Mouse (Mus musculus) ES-Bruce4 (cell line): Measurements from ENCODE around the gene Gja5. TPM values are rescaled to one million over a fixed set of nuclear protein-coding genes. Genes with fewer than 3 reads are reported as not detected.

Source experiments
- H3K27ac ChIP-seq: 2 replicates; pipeline ENCODE4 v1.5.1; 2012; ENCODE audit warnings: low read length, inconsistent platforms; ENCODE audit not compliant: insufficient read depth
- H3K27me3 ChIP-seq: 2 replicates; pipeline ENCODE4 v1.6.1; 2012; ENCODE audit warnings: mild to moderate bottlenecking, low read length, inconsistent platforms; ENCODE audit not compliant: control insufficient read depth, poor library complexity, insufficient read depth, severe bottlenecking
- H3K36me3 ChIP-seq: 2 replicates; pipeline ENCODE4 v1.6.1; 2012; ENCODE audit warnings: inconsistent platforms, mild to moderate bottlenecking, low read length, moderate library complexity; ENCODE audit not compliant: control insufficient read depth, poor library complexity, insufficient read depth, severe bottlenecking
- H3K4me1 ChIP-seq: one replicate; pipeline ENCODE4 v1.8.1; 2011; ENCODE audit warnings: low read length; ENCODE audit not compliant: control insufficient read depth, insufficient read depth
- H3K4me3 ChIP-seq: 2 replicates; pipeline ENCODE4 v1.5.1; 2011; ENCODE audit warnings: low read depth, mild to moderate bottlenecking, low read length
- H3K9ac ChIP-seq: 2 replicates; pipeline ENCODE4 v1.6.1; 2012; ENCODE audit warnings: low read depth, mild to moderate bottlenecking, inconsistent platforms; ENCODE audit not compliant: poor library complexity, severe bottlenecking
- H3K9me3 ChIP-seq: replicated peaks from 2 replicates; pipeline ENCODE4 v1.6.1; 2012; ENCODE audit warnings: mild to moderate bottlenecking, low read length, inconsistent platforms; ENCODE audit not compliant: control insufficient read depth, poor library complexity, insufficient read depth, severe bottlenecking
- CTCF ChIP-seq: IDR thresholded peaks from one replicate; pipeline ENCODE4 v1.8.1; 2011; ENCODE audit warnings: low read depth, low read length
- EP300 ChIP-seq: IDR thresholded peaks from 2 replicates; pipeline ENCODE4 v1.6.1; 2011; ENCODE audit warnings: low read depth, low read length; ENCODE audit not compliant: insufficient read depth
- POLR2A ChIP-seq: IDR thresholded peaks from one replicate; pipeline ENCODE4 v1.8.1; 2011; ENCODE audit warnings: low read length; ENCODE audit not compliant: insufficient read depth
- polyA plus RNA-seq: library from polyadenylated mRNA; stranded (reverse); fragments of >200 nt; gene quantifications from 2 replicates; pipeline ENCODE4 v1.2.4, GENCODE M21; 2011; ENCODE audit warnings: low read depth; ENCODE audit not compliant: missing spikeins, insufficient read depth, insufficient read length

The Gja5 gene
- polyA plus RNA-seq, 1 experiment = not detected

DNA sequence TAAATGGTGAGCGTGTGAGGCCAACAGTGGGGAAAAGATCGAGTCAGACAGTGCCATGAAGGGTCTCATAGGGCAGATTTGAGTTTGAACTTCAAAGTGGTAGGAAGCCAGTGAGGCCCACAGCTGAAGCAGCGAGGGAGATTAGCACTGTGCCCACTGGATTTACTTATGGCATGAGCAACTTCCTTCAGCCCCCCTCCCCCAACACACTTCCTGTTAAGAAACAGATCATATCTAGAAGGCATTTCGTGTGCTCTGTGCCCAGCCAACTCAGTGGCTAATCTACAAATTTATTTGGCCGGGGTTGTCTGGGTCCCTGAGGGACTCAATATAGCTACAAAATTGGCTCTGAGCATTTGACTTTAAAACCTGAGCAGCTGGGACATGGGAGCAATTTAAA lies 139.7 kb downstream of the Gja5 start:
- no peaks in the 10 kb centered on the region for H3K27me3 ChIP-seq

DNA sequence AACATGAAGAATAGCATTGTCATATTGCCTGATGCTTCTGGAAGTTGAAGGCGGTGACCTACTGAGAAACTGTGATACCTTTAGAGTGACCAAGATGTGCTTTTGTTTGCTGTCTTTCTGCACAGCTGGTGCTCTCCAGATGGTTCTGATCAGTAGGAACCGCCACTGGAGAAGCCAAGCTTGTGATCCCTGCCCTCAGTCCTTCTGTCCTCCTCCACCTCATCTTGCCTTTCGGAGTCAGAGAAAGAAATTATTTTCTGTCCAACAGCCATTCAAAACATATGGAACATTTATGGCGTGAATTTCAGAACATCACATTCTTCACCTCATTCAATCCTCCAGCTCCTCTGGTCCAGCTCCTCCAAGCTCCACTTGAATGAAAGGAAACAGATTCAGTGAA lies 143.3 kb downstream of the Gja5 start:
- H3K4me1 ChIP-seq = no peaks in the 10 kb centered on the region
- no peaks in the 10 kb centered on the region for H3K36me3 ChIP-seq
- H3K9ac ChIP-seq = no peak overlapping the region
- no peak overlapping the region for H3K4me3 ChIP-seq
- no peaks in the 10 kb centered on the region for H3K27me3 ChIP-seq
- H3K9me3 ChIP-seq = no peaks in the 10 kb centered on the region
- TF ChIP-seq EP300 (no peak), POLR2A (no peak)
- no peak overlapping the region for H3K27ac ChIP-seq

More for the DNA sequence above, 139.7 kb downstream of the Gja5 start:
- Histone ChIP-seq H3K4me1 (no peaks in the 10 kb centered on the region), H3K4me3 (no peak overlapping the region), H3K9ac (no peak overlapping the region), H3K9me3 (no peaks in the 10 kb centered on the region), H3K36me3 (no peaks in the 10 kb centered on the region), H3K27ac (no peak overlapping the region)
- TF ChIP-seq EP300 = no peak
- no peak for TF ChIP-seq CTCF
- no peak for TF ChIP-seq POLR2A

DNA sequence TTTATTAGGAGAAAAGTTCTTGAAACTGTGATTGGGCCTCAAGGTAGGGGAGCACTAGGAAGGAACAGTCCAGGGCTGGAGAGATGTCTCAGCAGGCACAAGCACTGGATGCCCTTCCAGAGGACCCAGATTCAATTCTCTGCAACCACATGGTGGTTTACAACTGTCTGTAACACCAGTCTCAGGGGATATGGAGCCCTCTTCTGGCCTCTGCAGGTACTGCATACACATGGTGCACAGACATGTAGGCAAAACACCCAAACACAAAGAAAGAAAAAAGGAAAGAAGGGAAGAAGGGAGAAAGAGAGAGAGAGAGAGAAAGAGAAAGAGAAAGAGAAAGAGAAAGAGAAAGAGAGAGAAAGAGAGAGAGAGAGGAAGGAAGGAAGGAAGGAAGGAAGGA lies 143.9 kb downstream of the Gja5 start:
- H3K27ac ChIP-seq = no peak overlapping the region
- no peaks in the 10 kb centered on the region for H3K4me1 ChIP-seq
- no peaks in the 10 kb centered on the region for H3K9me3 ChIP-seq
- H3K9ac ChIP-seq = no peak overlapping the region
- TF ChIP-seq EP300 (no peak), CTCF (peak; percentile 11)
- H3K27me3 ChIP-seq = no peaks in the 10 kb centered on the region
- H3K36me3 ChIP-seq = no peaks in the 10 kb centered on the region
- no peak overlapping the region for H3K4me3 ChIP-seq

DNA sequence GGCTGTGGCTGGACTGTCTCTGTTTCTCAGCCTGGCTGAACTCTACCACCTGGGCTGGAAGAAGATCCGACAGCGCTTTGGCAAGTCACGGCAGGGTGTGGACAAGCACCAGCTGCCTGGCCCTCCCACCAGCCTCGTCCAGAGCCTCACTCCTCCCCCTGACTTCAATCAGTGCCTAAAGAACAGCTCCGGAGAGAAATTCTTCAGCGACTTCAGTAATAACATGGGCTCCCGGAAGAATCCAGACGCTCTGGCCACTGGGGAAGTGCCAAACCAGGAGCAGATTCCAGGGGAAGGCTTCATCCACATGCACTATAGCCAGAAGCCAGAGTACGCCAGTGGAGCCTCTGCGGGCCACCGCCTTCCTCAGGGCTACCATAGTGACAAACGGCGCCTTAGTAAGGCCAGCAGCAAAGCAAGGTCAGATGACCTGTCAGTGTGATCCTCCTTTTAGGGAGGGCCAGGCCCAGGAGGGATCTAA lies 146.8 kb downstream of the Gja5 start:
- no peaks in the 10 kb centered on the region for H3K9me3 ChIP-seq
- H3K4me3 ChIP-seq = no peak overlapping the region
- H3K27ac ChIP-seq = no peak overlapping the region
- no peaks in the 10 kb centered on the region for H3K27me3 ChIP-seq
- H3K4me1 ChIP-seq = no peaks in the 10 kb centered on the region
- no peak for TF ChIP-seq CTCF
- TF ChIP-seq POLR2A = no peak
- TF ChIP-seq EP300 = no peak
- H3K9ac ChIP-seq = no peak overlapping the region
- no peaks in the 10 kb centered on the region for H3K36me3 ChIP-seq

DNA sequence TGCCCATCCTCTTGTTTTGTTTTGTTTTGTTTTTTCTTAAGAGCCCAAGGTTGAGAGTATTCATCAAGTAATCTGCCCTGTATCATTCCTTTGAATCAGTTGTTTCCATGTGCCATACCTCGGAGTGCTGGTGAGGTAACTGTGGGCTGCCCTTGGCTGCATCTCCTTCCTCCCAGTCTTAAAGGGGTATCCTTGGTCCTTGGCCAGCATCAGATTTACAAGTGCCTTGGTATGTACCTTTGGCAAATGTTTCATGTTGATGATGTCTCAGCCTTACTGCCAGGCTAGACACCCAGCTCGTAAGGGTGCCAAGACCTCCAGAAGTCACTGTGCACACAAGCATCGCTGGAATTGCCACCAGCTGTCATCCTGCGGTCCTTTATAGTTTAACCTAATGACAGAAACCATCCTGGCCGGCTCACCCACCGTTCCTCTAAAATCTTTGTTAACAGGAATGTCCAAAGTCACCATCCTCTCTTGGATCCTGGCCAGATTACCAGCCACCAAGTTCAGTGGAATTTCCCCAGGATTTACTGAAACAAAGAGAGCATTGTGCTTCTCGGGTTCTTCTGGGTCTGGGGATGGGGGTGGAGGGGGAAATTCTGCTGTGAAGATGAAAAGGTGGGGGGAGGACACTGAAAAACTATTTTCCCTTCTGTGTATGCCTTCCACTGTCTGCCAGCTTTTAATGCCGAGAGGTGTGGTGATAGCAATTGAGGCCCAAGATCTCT lies 147.7 kb downstream of the Gja5 start:
- Histone ChIP-seq H3K9me3 (no peaks in the 10 kb centered on the region), H3K4me3 (no peak overlapping the region), H3K27ac (no peak overlapping the region), H3K4me1 (no peaks in the 10 kb centered on the region), H3K36me3 (no peaks in the 10 kb centered on the region), H3K27me3 (no peaks in the 10 kb centered on the region), H3K9ac (no peak overlapping the region)
- TF ChIP-seq CTCF (no peak), POLR2A (no peak), EP300 (no peak)

DNA sequence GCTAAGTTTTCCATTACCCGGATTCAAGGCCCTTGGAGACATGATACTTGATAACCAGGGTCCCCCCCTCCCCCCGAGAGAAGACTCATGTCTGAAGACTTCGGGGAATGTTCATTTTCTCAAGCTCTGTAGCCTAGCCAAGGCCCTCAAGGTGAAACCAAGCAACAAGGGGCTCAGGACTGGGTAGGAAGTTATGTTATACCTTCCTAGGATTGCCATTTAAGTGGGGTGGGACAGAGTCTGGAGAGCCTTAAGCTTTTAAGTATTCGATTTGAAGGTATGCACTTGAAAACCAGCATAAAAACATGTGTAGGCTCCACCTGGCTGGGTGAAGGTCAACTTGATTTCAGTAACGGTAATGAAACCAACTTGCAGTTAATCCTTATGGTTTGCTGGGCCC lies 154.2 kb downstream of the Gja5 start:
- H3K27me3 ChIP-seq = no peaks in the 10 kb centered on the region
- no peak overlapping the region for H3K4me3 ChIP-seq
- H3K9ac ChIP-seq = no peak overlapping the region
- H3K9me3 ChIP-seq = no peaks in the 10 kb centered on the region
- TF ChIP-seq POLR2A = no peak
- no peak for TF ChIP-seq EP300
- no peak for TF ChIP-seq CTCF
- no peak overlapping the region for H3K27ac ChIP-seq
- H3K4me1 ChIP-seq = no peaks in the 10 kb centered on the region
- H3K36me3 ChIP-seq = no peaks in the 10 kb centered on the region
